Mouse (Mus musculus) thymus, adult 2 months (tissue): ENCODE measurements around the gene Plch2. TPM values are rescaled to one million over a fixed set of nuclear protein-coding genes. Genes with fewer than 3 reads are reported as not detected.

Source experiments
- DNase-seq: peaks from one replicate; pipeline ENCODE4 v3.0.0; 2021
- H3K27ac ChIP-seq: fragments of 200-500 bp; 2 replicates; pipeline ENCODE4 v1.5.1; 2012; ENCODE audit warnings: low read length, control low read depth; ENCODE audit not compliant: control insufficient read depth, insufficient read depth
- H3K27me3 ChIP-seq: fragments of 200-500 bp; 2 replicates; pipeline ENCODE4 v1.6.1; 2012; ENCODE audit warnings: mild to moderate bottlenecking, low read length, moderate library complexity, mixed read lengths; ENCODE audit not compliant: control insufficient read depth, insufficient read depth
- H3K36me3 ChIP-seq: fragments of 200-500 bp; 2 replicates; pipeline ENCODE4 v1.6.1; 2012; ENCODE audit warnings: mild to moderate bottlenecking, low read length, moderate library complexity; ENCODE audit not compliant: control insufficient read depth, insufficient read depth
- H3K4me1 ChIP-seq: fragments of 200-500 bp; replicated peaks from 2 replicates; pipeline ENCODE4 v1.6.1; 2012; ENCODE audit warnings: low read length; ENCODE audit not compliant: control insufficient read depth, insufficient read depth
- H3K4me3 ChIP-seq: fragments of 200-500 bp; 2 replicates; pipeline ENCODE4 v1.5.1; 2012; ENCODE audit warnings: mild to moderate bottlenecking, low read length, control low read depth, moderate library complexity; ENCODE audit not compliant: control insufficient read depth, insufficient read depth
- CTCF ChIP-seq: fragments of 200-500 bp; IDR thresholded peaks from 2 replicates; pipeline ENCODE4 v1.5.1; 2012; ENCODE audit warnings: mild to moderate bottlenecking, control low read depth, low read length, moderate library complexity, borderline replicate concordance; ENCODE audit not compliant: control insufficient read depth, poor library complexity, insufficient read depth; ENCODE audit errors: extremely low read depth
- POLR2A ChIP-seq: fragments of 200-500 bp; IDR thresholded peaks from 2 replicates; pipeline ENCODE4 v1.6.1; 2012; ENCODE audit warnings: mild to moderate bottlenecking, low read length, control low read depth, moderate library complexity; ENCODE audit not compliant: control insufficient read depth, poor library complexity, insufficient read depth; ENCODE audit errors: extremely low read depth
- WGBS: fragments of 180-500 bp; shearing (Covaris S2); methylation state at CpG from one replicate; pipeline ENCODE4 v1.1.7; 2018; 5-methylcytosine and 5-hydroxymethylcytosine counted together
- polyA plus RNA-seq: library from polyadenylated mRNA; depleted of rRNA; stranded (reverse); fragments of >200 nt; gene quantifications from 2 replicates; pipeline ENCODE4 v1.2.3, GENCODE M21; 2012

Gene Plch2
- polyA plus RNA-seq, 1 experiment: 10.0 TPM

- Histone ChIP-seq H3K36me3 (no peaks in the 10 kb centered on the region), H3K27me3 (no peaks in the 10 kb centered on the region; the same call in 1 of the 2 replicates), H3K4me3 (peak overlapping the region; percentile 53), H3K27ac (no peak overlapping the region), H3K4me1 (peaks cover 45% of the 10 kb centered on the region)
- no peak for TF ChIP-seq POLR2A
- no peak for TF ChIP-seq CTCF
- 43% methylated on average over 20 of the region's 20 CpGs for WGBS
- no peak for DNase-seq
These were observed 96.4 kb downstream of the Plch2 start for GRCm38 (mm10) chr4:154960021-154960689.

- TF ChIP-seq POLR2A (no peak), CTCF (no peak)
- Histone ChIP-seq H3K27ac (no peak overlapping the region), H3K4me1 (peaks cover 40% of the 10 kb centered on the region), H3K36me3 (no peaks in the 10 kb centered on the region), H3K4me3 (no peak overlapping the region), H3K27me3 (no peaks in the 10 kb centered on the region; the same call in 1 of the 2 replicates)
- 84% methylated on average over 8 of the region's 8 CpGs for WGBS
- DNase-seq: no peak
These were observed 98.0 kb downstream of the Plch2 start for GRCm38 (mm10) chr4:154958621-154959020.

GRCm38 (mm10) chr4:154958171-154958570 lies 98.4 kb downstream of the Plch2 start:
- Histone ChIP-seq H3K4me1 (peaks cover 36% of the 10 kb centered on the region), H3K27me3 (peaks cover 3% of the 10 kb centered on the region; the same call in 1 of the 2 replicates), H3K36me3 (no peaks in the 10 kb centered on the region), H3K4me3 (no peak overlapping the region), H3K27ac (no peak overlapping the region)
- TF ChIP-seq POLR2A: no peak
- no peak for TF ChIP-seq CTCF
- 35% methylated on average over 15 of the region's 15 CpGs for WGBS
- no peak for DNase-seq

- H3K4me3 ChIP-seq: no peak overlapping the region
- 87% methylated on average over 13 of the region's 13 CpGs for WGBS
- peaks cover 3% of the 10 kb centered on the region; the same call in 1 of the 2 replicates for H3K27me3 ChIP-seq
- no peak for DNase-seq
- H3K36me3 ChIP-seq: no peaks in the 10 kb centered on the region
- H3K27ac ChIP-seq: no peak overlapping the region
- H3K4me1 ChIP-seq: peaks cover 29% of the 10 kb centered on the region
- no peak for TF ChIP-seq POLR2A
- no peak for TF ChIP-seq CTCF
These were observed 99.1 kb downstream of the Plch2 start for GRCm38 (mm10) chr4:154957289-154957993.

- no peaks in the 10 kb centered on the region for H3K36me3 ChIP-seq
- no peak overlapping the region for H3K4me3 ChIP-seq
- 89% methylated on average over 9 of the region's 9 CpGs for WGBS
- H3K27ac ChIP-seq: no peak overlapping the region
- peaks cover 3% of the 10 kb centered on the region; the same call in 1 of the 2 replicates for H3K27me3 ChIP-seq
- peaks cover 20% of the 10 kb centered on the region for H3K4me1 ChIP-seq
- no peak for DNase-seq
- TF ChIP-seq POLR2A: no peak
- TF ChIP-seq CTCF: no peak
These were observed 100.0 kb downstream of the Plch2 start for GRCm38 (mm10) chr4:154956604-154957003.

GRCm38 (mm10) chr4:154952461-154953241 lies 103.9 kb downstream of the Plch2 start:
- Histone ChIP-seq H3K4me3 (no peak overlapping the region), H3K4me1 (no peaks in the 10 kb centered on the region), H3K27ac (no peak overlapping the region), H3K36me3 (no peaks in the 10 kb centered on the region), H3K27me3 (peaks cover 3% of the 10 kb centered on the region; the same call in 1 of the 2 replicates)
- TF ChIP-seq POLR2A (no peak), CTCF (no peak)
- 18% methylated on average over 26 of the region's 26 CpGs for WGBS
- no peak for DNase-seq
